Mouse (Mus musculus) adrenal gland, adult (tissue): ENCODE measurements around the gene Tab2.

Experiments used
- DNase-seq, 2 experiments: peaks; one replicate each; pipeline ENCODE4 v3.0.0; 2022 to 2023; ENCODE audit warnings: low spot score in 1 of 2; ENCODE audit not compliant: inconsistent age in 2 of 2

Gene Tab2

DNA sequence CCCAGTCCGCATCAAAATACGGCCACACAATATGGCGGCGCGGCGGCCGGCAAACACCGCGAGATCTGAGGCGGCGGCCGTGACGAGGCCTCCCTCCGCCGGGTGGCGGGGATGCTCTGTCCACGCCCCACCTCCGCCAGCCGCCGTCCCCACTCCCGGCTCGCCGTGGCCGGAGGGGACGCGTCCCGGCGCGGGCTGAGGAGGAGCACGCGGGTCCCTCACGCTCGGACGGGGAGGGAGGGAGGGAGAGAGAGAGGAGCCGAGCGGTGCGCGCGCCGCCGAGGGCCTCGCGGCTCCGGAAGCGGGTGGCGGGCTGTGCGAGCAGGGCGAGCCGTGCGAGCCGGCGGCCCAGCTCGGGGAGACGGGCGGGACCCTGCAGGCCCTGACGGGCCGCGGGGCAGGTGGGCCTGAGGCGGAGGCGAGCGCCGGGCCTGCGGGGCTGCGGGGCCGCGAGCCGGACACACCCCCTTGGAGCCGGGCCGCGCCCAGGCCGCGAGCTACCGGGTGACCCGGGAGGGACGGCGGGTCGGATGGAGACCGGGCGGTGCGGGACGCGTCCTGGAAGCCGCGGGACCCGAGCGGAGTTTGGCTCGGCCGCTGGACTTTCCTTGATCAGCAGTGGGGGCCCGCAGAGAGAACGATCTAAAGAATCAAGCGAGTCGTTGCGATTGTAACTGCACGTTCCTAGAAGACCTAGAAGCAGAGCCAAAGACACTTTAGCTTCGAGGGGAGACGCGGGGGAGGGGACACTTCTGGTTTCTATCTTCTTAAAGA, at the start of gene Tab2:
Tab2 (minus strand) TSS at position 3 of the 774 bp plus-strand sequence.
- DNase-seq: peak; percentile 94 to 97

DNA sequence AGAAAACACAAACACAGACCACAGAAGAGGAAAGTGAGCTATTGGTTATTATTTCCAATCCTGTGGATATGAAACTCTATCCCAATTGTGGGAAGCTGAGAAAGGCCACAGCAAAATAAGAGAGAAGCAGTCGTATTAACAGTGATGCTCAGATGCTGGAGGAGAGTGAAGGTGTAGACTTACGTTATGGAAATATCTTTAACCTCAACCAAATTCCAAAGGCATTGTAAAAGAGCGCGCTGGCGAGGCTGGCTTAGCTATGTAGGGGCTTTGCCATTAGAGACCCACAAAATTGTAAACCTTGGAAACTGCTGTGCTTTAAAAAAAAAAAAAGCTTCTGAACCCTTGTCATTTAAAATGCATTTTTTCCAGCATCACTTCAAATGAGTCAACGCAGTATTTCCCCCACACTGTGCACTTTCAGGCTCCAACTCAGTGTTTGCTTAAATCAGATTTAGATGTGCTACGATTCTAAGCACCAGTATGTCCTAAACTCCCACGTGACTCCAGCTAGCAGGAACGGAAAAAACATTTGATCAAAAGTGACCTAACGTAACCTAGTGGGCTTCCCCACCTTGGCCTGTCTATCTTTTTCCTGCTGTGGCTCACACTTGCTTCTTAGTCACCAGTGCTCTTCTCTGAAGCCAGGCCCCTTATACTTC, 36.4 kb upstream of the Tab2 start:
- DNase-seq: no peak

- DNase-seq: no peak
Observed at GRCm38 (mm10) chr10:7991596-7991995, 35.6 kb upstream of the Tab2 start.

DNA sequence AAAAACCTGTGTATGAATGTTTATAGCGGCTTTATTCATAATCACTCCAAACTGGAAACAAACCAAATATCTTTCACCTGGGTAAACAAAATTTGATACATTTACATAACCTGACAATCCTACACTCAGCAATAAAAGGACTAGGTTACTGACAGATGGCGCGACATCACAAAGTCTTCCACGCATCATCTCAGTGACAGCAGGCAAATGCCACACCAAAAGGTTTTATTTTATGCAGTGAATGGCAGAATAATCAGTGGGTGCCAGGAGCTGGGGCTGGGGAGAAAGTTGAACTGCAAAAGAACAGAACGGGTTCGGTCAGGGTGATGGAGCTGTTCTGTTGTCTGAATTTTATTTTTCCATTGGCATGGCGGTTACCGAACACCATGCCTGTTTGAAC, 31.5 kb upstream of the Tab2 start:
- no peak for DNase-seq

DNA sequence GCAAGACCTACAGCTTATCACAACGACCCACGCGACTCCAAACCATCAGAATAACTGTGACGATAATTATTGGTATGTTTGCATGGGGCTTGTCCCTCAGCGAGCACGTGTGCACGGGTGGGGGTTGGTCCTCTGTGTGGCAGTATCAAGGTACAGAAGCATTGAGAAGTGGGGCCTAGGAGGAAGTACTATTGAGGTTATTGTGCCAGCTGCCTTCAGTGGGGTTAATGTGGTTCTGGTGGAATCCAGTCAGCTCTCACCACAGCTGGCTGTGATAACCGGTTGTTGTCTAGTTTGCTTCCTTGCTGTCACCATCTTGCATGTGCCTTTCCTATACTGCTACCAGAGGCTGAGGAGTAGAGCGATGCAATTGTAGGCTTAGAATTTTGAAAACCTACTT, 20.4 kb upstream of the Tab2 start:
- no peak for DNase-seq

DNA sequence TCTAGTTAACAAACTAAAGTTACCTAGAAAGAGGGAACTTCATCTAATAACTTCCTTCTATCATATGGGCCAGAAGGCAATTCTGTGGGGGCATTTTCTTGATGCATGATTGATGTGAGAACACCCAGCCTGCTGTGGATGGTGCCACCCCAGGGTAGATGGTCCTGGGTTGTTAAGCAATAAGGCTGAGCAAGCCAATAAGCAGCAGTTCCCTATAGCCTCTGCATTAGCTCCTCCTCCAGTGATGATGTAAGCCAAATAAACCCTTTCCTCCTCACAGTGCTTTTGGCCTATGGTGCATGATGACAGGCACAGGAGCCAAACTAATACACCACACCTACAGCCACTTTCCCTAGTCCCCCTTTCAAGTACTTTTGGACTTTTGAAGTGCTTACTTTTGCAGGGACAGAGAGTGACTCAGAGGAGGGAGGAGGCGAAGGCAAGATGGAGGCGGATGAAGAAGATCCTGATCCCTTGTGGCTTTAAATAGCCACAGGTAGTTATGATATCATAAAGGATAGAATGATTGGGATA, 12.8 kb upstream of the Tab2 start:
- DNase-seq: no peak

DNA sequence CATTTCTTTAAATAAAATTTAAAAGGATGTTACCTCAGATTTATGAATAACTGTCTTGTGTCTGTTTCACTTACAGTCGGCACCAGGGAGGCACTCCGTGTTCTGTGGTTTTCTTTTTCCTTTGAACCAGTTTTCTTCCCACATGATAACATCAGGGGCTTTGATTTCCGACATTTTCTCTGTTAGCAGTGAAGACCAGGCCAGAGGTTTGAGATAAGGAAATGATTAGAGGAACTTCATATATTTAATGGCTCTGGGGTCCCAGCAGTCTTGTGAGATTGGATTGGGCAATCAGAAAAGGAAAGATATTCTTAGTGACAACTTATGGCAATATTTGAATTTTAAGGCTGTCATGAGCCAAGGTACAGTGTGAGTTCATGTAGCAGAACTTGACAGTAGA, 11.1 kb upstream of the Tab2 start:
- DNase-seq: no peak

- no peak for DNase-seq
Observed at GRCm38 (mm10) chr10:7959073-7959472, 3.0 kb upstream of the Tab2 start.

GRCm38 (mm10) chr10:7955634-7956121, 352 bp downstream of the Tab2 start:
- peak; percentile 63 to 85 for DNase-seq

DNA sequence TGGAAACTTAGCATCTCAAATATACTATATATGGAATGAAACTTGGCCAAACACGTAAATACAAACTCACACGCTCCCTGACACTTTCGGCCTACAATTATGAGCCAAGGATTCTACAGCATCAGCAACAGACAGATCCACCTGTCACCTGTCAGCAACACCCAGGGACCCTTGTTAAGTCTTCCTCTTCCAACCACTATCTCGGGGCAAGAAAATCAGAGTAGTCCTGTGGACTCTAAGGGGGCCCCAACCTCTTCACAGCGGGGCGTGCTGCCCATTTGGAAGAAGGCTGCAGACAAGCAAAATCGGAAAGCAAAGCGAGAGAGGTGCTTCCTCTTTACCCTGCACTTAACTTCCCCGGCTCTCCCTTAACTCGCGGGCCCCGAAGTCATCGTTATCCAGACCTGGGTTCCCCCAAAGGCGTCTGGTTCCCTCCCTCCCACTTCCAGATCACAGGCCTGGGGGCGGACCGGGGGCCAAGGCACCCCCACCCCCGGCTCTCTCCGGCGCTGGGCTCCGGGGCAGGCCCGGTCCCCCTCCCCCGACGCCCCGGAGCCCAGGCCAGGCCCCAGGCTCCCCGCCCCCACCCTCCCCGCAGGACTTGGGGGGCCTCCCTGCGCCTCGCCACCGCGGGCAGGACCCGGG, 919 bp downstream of the Tab2 start:
- peak; percentile 58 to 82 for DNase-seq

GRCm38 (mm10) chr10:7954627-7954988, 1.4 kb downstream of the Tab2 start:
- peak in 1 of 2 experiments; percentile 60 for DNase-seq

GRCm38 (mm10) chr10:7943006-7943405, 13.0 kb downstream of the Tab2 start:
- peak in 1 of 2 experiments; percentile 26 for DNase-seq

GRCm38 (mm10) chr10:7936556-7937192, 19.4 kb downstream of the Tab2 start:
- DNase-seq: no peak

DNA sequence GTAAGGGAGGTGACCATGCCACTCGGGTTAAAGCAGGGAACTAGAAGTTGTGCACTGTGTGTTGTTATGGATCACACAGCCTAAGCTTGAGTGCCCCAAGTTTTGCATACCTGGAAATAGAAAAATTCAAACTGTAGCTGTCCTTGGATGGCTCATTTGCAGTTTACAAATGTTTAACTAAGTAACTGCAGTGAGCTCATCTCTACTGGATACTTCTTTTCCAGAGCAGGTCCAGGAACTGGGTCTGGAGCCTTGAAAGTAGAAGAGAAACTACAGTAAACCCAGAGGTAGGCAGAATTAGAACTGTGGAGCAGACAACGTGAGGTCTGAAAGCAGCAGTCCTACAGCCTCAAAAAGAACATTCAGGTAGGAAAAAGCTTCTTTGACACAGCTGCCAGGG, 23.1 kb downstream of the Tab2 start:
- no peak for DNase-seq

GRCm38 (mm10) chr10:7928996-7929395, 27.0 kb downstream of the Tab2 start:
- DNase-seq: no peak

DNA sequence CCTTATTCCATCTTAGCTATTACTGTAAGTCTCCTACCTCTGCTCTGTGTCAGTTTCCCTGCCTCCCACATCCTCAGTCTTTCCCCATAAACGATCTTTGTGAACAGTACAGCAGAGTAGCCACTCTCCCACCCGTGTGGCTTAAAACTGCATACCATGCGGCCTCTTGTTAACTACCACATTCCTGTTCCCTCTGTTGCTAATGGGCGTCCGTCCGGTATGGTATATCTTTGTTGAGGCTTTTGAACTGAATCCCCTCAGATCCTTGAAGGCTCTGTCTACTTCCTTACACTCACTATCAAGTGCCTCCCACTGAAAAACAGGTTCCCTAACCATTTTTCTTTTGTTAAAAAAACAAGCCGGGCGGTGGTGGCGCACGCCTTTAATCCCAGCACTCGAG, 30.5 kb downstream of the Tab2 start:
- DNase-seq: no peak

DNA sequence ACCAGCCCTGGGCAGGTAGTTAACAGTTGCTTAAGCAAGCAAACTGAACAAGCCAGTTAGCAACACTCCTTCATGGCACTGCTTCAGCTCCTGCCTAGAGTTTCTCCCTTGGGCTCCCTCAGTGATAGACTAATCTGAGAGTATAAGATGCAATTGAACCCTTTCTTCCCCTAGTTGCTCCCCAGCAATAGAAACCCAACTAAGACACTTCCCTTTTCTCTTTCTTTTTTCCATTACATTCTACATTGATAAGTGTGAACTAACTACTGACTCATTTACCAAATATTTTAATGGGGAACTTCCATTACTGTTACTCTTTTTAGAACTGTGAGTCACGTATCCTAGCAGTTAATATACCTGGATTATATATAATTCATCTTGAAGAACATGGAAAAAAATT, 32.6 kb downstream of the Tab2 start:
- DNase-seq: no peak

GRCm38 (mm10) chr10:7911268-7911667, 44.8 kb downstream of the Tab2 start:
- peak in 1 of 2 experiments; percentile 43 for DNase-seq

DNA sequence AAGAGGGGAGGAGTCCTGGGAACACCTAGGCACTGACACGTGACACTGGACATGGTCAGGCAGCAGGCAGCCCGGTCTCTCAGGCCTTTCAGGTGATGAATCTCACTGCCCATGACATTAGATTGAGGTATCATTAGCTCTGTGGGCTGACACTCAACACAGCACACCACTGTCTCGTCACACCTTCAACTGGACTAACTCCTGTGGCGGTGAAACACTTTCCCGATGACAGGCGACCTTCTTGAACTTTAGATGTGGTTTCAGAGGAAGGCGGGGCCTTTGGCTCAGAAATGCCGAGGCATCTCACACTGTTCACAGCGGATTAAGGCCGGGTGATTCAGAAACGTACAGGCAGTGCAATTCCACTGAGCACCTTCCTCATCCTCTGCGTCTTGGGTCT, 48.9 kb downstream of the Tab2 start:
- peak in 1 of 2 experiments; percentile 20 for DNase-seq

GRCm38 (mm10) chr10:7904157-7904556, 51.9 kb downstream of the Tab2 start:
- DNase-seq: peak in 1 of 2 experiments; percentile 12
